Mouse (Mus musculus) brain, embryonic 14.5 days (tissue): ENCODE measurements around the gene Zp1. TPM values are rescaled to one million over a fixed set of nuclear protein-coding genes. Genes with fewer than 3 reads are reported as not detected.

Source experiments
- DNase-seq: peaks from one replicate; pipeline ENCODE4 v3.0.0-alpha.2; 2011; ENCODE audit warnings: low read depth
- CTCF ChIP-seq: fragments of 200-500 bp; IDR thresholded peaks from 2 replicates; pipeline ENCODE4 v1.5.1; 2012; ENCODE audit warnings: inconsistent platforms, mild to moderate bottlenecking, moderate library complexity, borderline replicate concordance; ENCODE audit not compliant: insufficient read depth, insufficient read length; ENCODE audit errors: extremely low read depth
- POLR2A ChIP-seq: fragments of 200-500 bp; IDR thresholded peaks from 2 replicates; pipeline ENCODE4 v1.6.1; 2012; ENCODE audit warnings: mild to moderate bottlenecking, inconsistent platforms, borderline replicate concordance; ENCODE audit not compliant: poor library complexity, insufficient read depth, insufficient read length, severe bottlenecking; ENCODE audit errors: extremely low read depth
- polyA plus RNA-seq: library from polyadenylated mRNA; depleted of rRNA; stranded (reverse); fragments of >200 nt; gene quantifications from 2 replicates; pipeline ENCODE4 v1.2.3, GENCODE M21; 2012

The Zp1 gene
- polyA plus RNA-seq, 1 experiment, result 0.16 TPM

DNA sequence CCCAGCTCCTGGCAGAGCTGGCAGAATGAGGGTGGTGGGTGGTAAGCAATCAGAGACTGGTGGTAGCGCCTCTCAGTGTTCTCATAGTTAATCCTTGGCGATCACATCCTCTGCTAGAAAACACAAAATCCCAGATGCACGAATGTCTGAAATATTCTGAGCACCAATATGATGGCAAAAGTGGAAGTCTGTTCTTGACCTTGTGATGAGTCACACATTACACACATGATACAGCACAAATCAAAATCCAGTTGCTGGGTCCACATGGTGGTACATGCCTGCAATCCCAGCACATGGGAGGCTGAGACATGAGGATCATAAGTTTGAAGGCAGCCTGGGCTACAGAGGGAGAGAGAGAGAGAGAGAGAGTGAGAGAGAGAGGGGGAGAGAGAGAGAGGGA, 626 bp upstream of the Zp1 start:
- no peak for DNase-seq
- TF ChIP-seq CTCF, result no peak
- TF ChIP-seq POLR2A, result no peak

DNA sequence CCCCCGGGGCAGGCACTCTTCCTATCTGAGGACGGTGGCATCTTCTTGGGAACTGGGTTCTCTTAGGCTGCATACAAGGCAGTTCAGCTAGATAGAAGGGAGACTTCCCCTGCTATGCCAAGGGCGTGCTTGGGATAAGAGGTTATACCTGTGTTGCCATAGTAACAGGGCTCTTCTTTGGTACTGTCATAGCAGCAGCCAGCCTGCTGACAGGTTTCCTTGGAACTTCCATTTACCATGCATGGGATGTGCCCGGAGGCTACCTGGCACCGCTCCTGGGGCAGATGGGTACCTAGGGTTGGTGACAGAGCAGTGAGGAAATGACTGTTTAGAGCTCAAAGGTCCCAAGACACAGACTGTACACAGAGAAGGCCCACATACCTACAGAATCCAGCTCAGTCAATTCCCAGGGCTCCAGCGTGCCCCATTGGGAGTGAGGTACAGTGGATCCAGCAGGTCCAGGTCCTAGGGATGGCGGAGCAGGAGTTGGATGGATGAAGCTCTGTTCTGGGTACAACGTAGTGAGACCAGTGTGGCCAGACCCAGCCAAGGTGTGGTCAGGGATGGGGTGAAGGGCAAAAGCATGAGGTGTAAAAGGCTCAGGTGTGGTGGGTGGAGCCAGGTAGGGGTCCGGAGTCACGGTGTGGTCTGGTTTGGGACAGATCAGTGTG, 2.0 kb downstream of the Zp1 start:
- TF ChIP-seq CTCF, result no peak
- no peak for TF ChIP-seq POLR2A
- no peak for DNase-seq

DNA sequence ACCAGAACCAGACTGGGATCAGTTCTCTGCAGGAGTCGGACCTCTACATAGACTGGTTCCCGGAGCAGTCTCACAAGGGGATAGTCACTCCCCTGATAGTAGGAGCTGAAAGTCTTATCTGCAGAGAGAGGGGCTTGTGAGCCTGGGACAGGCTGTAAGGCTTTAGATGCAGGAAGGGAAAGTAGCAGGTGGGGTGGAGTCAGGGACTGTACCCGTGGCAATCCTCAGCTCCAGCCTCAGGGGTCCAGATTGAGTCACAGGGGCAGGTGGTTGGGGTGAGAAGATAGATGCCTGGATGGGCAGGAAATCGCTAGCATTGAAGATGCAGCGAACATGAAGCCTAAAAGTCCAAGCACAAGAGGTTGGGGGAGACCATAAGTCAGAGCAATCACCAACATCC, 3.9 kb downstream of the Zp1 start:
- TF ChIP-seq POLR2A (no peak), CTCF (no peak)
- no peak for DNase-seq

DNA sequence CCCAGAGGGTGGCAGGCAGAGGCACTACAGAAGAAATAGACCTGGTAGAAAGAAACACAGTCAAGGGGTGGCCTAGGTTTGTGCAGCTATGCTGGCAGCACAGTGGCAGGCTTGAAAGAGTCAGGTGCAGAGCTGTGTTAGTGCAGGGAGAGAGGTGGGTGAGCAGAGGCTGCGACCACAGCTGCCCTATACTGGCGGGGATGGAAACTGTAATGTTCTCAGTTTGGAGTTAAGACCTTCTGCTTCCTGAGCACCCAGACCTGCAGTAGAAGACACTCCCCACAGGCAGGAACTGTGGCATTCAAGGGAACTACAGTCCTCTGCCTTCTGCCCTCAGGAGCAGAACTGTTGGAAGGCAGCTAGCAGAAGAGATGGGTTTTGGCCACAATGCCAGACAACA, 5.6 kb downstream of the Zp1 start:
- DNase-seq, result no peak
- TF ChIP-seq CTCF (no peak), POLR2A (no peak)

DNA sequence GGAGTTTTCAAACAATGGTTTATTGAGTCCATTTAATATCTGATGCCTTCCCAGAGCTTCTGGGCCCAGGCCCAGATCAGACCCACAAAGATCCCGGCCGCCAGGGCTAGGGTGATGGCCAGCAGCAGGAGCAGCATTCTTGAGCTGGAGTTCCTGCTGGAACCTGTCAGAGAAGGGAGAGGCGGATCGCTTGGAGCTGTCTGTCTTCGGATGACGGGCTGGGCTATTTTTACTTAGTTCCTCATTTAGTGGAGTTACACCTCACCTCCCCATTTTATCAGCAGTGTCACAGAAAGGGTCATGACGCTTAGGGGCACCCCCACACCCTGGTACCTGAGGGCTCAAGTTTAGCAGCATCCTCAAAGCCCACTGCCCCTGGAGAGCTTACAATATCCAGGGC, 6.1 kb downstream of the Zp1 start:
- DNase-seq, result no peak
- TF ChIP-seq POLR2A (no peak), CTCF (no peak)

DNA sequence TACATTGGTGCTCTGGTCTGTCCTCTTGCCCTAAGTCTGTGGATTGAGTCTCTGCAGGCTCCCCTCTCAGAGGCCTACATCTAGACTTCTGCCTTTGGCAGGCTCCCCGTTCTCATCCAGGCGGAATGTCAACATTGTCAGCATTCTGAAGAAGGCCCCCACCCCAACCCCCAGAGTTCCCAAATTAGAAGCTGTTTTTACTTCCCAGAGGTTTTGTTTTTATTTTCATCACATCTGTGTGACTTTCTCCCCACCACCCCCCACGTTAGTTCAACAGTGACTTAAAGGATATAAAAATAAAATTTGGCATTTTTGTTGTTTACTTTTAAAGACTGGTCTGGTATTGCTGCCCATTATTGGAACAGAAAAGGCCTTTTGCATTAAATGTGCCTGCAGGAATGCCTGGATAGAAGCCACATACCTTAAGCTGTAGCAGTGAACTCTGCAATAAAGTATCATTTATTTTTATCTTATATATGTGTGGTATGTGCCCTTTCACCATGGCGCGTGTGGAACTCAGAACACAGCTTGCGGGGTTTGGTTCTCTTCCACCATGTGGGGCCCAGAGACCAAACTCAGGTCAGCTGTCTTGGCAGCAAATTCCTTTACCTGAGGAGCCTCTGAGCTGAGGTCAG, 11.2 kb downstream of the Zp1 start:
- no peak for TF ChIP-seq CTCF
- DNase-seq, result no peak

DNA sequence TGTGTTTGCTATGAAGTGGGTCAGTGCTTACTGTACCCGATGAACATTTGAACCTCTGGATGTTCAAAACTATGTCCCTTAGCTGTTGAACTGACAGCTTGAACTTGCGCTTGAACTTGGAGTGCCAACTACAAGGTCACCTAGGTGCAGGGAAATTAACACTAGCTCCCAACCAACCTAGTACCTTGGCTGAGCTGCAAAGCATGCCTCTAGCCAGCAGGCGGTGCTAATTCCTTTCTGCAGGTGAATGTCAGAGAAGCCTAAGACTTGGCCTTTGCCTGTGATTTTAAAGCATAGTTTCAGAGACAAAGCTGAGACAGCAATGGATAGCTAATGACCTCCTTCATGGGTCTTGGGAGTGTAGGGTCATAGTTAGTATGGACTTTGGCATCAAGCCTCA, 12.5 kb downstream of the Zp1 start:
- peak; percentile 75 for TF ChIP-seq CTCF
- no peak for TF ChIP-seq POLR2A
- peak; percentile 48 for DNase-seq

DNA sequence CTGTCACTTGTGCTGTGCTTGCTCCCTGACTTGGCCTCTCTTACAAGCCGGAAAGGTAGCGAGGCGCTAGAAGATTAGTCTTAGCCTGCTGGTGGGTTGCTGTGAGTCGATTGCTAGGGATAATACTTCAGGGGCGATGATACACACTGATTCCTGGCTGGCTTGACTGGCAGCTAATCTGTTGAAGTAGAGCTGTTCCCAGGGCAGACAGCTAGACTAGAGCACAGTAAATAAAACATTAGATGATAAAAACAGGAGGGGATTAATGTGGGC, 14.8 kb downstream of the Zp1 start:
- no peak for TF ChIP-seq CTCF
- no peak for TF ChIP-seq POLR2A
- no peak for DNase-seq

DNA sequence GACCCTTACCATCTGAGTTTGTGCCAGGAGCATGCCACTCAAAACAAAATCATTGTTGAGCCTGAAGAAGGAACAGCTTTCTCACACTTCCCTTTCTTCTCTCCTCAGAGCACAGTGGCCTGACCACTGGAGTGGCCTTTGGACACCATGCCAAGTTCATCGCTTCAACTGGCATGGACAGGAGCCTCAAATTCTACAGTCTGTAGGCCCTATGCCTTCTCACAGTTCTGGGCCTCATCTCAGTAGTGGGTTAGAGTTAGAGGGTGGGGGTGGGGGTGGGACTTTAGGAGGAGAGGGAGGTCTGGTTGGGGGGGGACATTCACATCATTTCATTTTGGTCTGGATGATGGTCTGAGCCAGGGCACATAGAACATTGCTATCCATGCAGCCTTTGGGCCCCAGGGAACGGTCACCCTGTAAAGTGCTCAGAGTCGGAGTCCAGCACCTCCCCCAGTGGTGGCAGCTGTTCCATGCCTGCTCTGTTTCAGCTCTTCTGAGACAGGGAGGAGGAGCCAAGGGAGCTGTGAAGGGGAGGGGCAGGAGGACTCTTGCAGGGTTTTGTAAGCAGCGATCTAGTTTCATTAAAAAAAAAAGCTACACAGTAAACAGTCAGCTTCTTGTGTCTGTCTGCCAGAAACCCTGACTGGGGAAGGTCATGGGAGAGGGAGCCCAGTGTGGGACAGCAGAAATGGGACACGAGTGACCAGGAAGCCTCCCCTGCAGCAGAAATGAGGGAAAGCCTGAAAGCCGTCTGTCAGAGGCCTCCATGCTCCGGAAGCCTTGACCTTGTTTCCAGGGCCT, 15.3 kb downstream of the Zp1 start:
- TF ChIP-seq POLR2A, result no peak
- TF ChIP-seq CTCF, result no peak
- peak; percentile 24 for DNase-seq

DNA sequence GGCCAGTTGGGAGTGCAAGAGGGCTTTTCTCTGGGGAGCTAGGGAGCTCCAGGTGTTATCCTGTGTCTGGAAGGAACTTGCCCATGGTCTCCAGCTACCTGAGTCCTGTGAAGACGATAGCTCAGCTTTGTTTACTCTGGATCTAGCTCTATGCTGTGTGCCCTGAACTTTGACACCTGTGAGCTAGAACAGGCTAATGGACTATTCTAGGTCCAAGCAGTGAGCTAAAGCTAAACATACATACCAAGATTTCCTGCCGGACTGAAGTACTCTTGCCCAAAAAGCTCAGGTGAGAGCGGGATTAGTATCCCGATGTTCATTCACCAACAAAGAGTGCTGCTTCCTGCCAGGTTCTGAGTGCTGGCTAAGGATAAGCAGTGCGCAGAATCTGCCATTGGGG, 15.9 kb downstream of the Zp1 start:
- TF ChIP-seq POLR2A (no peak), CTCF (no peak)
- no peak for DNase-seq

DNA sequence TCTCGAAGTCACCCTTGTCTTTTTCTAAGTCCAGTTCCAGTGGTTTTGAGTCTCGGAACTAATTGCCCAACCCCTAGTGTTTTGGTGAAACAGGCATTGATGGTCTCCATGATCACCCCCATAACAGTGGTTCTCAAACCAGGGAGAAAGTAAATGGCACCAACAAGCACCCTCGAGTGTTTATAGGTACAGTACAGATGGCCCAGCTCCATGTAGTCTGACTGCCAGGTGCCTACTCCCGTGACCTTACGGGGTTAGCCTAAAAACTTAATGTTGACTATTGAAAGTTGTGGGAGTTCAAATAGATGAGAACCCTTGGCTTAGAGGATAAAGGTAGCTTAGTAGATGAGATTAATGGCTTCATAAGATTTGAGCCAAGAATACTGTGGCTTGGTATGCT, 19.4 kb downstream of the Zp1 start:
- DNase-seq, result no peak
- no peak for TF ChIP-seq CTCF
- no peak for TF ChIP-seq POLR2A

DNA sequence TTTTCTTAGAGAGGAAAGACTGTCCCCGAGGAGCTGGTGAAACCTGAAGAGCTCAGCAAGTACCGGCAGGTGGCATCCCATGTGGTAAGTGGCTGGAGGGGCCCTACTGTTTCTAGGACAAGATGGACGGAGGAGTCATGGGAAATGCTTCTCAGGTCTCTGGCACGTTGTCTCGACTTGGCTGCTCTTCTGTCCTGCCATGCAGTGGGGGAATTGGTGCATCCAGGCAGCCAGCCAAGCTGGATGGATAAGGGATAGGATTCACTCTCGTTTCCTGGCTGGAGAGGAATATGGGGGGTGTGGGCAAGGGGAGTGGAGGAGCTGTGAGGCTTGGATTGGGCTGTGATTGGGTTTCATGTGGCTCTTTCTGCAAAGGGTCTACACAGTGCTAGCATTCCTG, 20.1 kb downstream of the Zp1 start:
- DNase-seq, result no peak
- TF ChIP-seq CTCF (no peak), POLR2A (no peak)
